Mouse (Mus musculus) embryonic facial prominence, embryonic 10.5 days (tissue): ENCODE data around the gene Wsb2. TPM values are rescaled to one million over a fixed set of nuclear protein-coding genes. Genes with fewer than 3 reads are reported as not detected.
"Not testable (repeated sequence)": the region's sequence is repeated elsewhere in the genome, so short reads cannot be mapped to it uniquely, and the experiment has no call there.

Source experiments
- DNase-seq: peaks from one replicate; pipeline ENCODE4 v3.0.0-alpha.2; 2017; ENCODE audit warnings: low spot score
- H3K27ac ChIP-seq: fragments of 300-500 bp; sonication (generic); replicated peaks from 2 replicates; pipeline ENCODE4 v1.5.1; 2016; ENCODE audit warnings: mild to moderate bottlenecking
- H3K27me3 ChIP-seq: fragments of 300-500 bp; sonication (generic); replicated peaks from 2 replicates; pipeline ENCODE4 v1.6.1; 2016; ENCODE audit warnings: low read depth, mild to moderate bottlenecking; ENCODE audit not compliant: poor library complexity, severe bottlenecking
- H3K36me3 ChIP-seq: fragments of 300-500 bp; sonication (generic); replicated peaks from 2 replicates; pipeline ENCODE4 v1.6.1; 2016; ENCODE audit warnings: mild to moderate bottlenecking, moderate library complexity
- H3K4me1 ChIP-seq: fragments of 300-500 bp; sonication (generic); 2 replicates; pipeline ENCODE4 v1.6.1; 2016
- H3K4me3 ChIP-seq: fragments of 300-500 bp; sonication (generic); 2 replicates; pipeline ENCODE4 v1.5.1; 2016; ENCODE audit warnings: mild to moderate bottlenecking, moderate library complexity
- H3K9me3 ChIP-seq: fragments of 300-500 bp; sonication (generic); 2 replicates; pipeline ENCODE4 v1.6.1; 2016; ENCODE audit warnings: mild to moderate bottlenecking
- WGBS: fragments of 180-500 bp; shearing (Covaris S2); methylation state at CpG from one replicate; pipeline ENCODE4 v1.1.7; 2016; 5-methylcytosine and 5-hydroxymethylcytosine counted together
- polyA plus RNA-seq: library from polyadenylated mRNA; unstranded; fragments of >200 nt; fragmentation: Nextera tagmentation; extraction: Ambion mirVana; gene quantifications from 2 replicates; pipeline ENCODE4 v1.2.1, GENCODE M21; 2016

The Wsb2 gene
- polyA plus RNA-seq, 1 experiment from 2014 or later, result 47.3 TPM

DNA sequence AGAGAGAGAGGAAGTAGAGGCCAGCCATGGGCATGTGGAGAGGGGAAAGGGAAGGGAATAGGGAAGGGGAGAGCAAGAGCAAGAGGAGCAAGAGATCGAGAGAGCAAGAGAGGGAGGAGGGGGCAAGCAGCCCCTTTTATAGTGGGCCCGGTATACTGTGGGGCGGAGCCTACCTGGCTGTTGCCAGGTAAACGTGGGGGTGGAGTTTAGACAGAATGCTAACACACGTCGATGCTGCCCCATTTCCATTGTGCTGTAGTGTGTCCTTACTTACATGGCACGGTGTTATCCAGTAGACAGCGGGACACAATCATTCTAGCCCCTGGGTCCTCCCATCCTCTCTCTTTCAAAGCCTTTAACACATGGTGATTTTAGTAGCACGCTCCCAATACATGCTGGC lies 42.2 kb downstream of the Wsb2 start:
- Histone ChIP-seq H3K4me1 (peaks cover 10% of the 10 kb centered on the region), H3K36me3 (no peaks in the 10 kb centered on the region), H3K9me3 (no peaks in the 10 kb centered on the region), H3K27ac (no peak overlapping the region), H3K4me3 (no peak overlapping the region), H3K27me3 (no peaks in the 10 kb centered on the region)
- 72% methylated on average over 9 of the region's 9 CpGs for WGBS
- DNase-seq, result no peak

DNA sequence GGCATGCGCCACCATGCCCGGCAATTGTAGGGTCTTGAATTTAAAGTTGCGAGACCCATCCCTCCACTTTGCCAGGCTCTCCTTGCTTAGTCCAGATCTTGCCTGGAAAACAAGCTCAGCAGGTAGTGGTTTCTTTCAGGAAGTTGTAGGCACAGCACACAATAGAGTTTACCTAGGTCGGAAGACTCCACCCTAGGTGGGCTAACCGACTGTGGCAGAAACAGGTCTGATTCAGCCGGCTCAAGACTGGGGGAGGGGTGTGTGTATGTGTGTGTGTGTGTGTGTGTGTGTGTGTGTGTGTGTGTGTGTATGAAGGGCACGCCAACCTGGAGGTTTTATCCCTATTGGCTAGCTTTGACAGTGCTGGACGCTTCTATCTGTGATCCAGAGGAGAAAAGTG lies 46.5 kb downstream of the Wsb2 start:
- Histone ChIP-seq H3K4me3 (no peak overlapping the region), H3K36me3 (no peaks in the 10 kb centered on the region), H3K27ac (no peak overlapping the region), H3K4me1 (no peaks in the 10 kb centered on the region), H3K27me3 (no peaks in the 10 kb centered on the region), H3K9me3 (no peaks in the 10 kb centered on the region)
- DNase-seq, result no peak
- 83% methylated on average over 8 of the region's 8 CpGs for WGBS

DNA sequence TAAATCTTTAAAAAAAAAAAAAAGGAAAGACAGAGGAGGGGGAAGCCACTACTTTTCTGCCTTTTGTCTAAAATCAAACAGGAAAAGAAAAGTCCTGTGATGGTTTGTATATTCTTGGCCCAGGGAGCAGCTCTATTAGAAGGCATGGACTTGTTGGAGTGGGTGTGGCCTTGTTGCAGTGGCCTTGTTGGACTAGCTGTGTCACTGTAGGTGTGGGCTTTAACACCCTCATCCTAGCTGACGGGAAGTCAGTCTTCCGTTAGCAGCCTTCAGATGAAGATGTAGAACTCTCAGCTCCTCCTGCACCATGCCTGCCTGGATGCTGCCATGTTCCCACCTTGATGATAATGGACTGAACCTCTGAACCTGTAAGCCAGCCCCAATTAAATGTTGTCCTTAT lies 47.6 kb downstream of the Wsb2 start:
- DNase-seq, H3K27ac ChIP-seq, H3K4me1 ChIP-seq, H3K9me3 ChIP-seq, H3K36me3 ChIP-seq, H3K4me3 ChIP-seq, H3K27me3 ChIP-seq: not testable (repeated sequence)
- 91% methylated on average over 2 of the region's 2 CpGs for WGBS

DNA sequence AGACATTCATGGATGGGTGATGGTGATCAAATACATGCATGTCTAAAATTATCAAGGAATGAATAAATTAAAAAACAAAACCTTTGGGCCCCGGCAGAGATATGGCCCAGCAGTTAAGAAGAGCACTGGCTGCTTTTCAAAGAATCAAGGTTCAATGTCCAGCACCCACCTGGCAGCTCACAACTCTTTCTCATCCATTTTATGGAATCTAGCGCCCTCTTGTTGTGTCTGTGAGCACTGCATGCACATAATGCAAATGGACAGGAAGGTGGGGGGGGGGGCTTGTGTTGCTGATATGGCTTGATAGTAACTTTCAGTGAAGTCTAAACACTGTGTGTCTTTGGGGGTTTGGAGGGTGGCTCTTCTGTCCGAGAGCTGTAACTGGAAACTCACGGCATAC lies 51.1 kb downstream of the Wsb2 start:
- Histone ChIP-seq H3K27ac (no peak overlapping the region), H3K27me3 (peaks cover 39% of the 10 kb centered on the region)
- 70% methylated on average over 4 of the region's 4 CpGs for WGBS

DNA sequence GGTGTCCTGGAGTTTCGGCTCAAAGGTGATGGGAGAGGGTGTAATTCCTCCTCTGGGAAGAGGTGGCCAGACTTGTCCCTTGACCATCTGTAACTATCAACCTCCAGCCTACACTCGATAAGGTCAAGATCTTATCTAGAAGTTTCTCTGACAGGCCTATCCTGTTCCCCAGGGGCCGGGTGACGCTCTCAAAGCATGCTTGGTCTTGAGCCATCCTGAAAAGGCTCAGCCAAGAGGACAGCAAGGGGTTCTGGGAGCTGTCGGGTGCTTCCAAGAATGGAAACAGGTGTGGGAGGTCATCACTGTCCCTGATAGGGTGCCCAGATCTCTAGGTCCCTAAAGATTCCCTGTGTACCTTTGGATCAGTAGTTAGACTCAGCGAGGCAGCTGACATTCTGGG lies 52.3 kb downstream of the Wsb2 start:
- Histone ChIP-seq H3K27me3 (peaks cover 50% of the 10 kb centered on the region), H3K9me3 (no peaks in the 10 kb centered on the region), H3K27ac (no peak overlapping the region), H3K36me3 (no peaks in the 10 kb centered on the region), H3K4me3 (no peak overlapping the region), H3K4me1 (peaks cover 15% of the 10 kb centered on the region)
- DNase-seq, result no peak
- WGBS, result 76% methylated on average over 6 of the region's 6 CpGs

More for the DNA sequence above, 51.1 kb downstream of the Wsb2 start:
- Histone ChIP-seq H3K9me3 (no peaks in the 10 kb centered on the region), H3K36me3 (no peaks in the 10 kb centered on the region), H3K4me1 (peaks cover 4% of the 10 kb centered on the region), H3K4me3 (no peak overlapping the region)
- DNase-seq, result peak; percentile 21

DNA sequence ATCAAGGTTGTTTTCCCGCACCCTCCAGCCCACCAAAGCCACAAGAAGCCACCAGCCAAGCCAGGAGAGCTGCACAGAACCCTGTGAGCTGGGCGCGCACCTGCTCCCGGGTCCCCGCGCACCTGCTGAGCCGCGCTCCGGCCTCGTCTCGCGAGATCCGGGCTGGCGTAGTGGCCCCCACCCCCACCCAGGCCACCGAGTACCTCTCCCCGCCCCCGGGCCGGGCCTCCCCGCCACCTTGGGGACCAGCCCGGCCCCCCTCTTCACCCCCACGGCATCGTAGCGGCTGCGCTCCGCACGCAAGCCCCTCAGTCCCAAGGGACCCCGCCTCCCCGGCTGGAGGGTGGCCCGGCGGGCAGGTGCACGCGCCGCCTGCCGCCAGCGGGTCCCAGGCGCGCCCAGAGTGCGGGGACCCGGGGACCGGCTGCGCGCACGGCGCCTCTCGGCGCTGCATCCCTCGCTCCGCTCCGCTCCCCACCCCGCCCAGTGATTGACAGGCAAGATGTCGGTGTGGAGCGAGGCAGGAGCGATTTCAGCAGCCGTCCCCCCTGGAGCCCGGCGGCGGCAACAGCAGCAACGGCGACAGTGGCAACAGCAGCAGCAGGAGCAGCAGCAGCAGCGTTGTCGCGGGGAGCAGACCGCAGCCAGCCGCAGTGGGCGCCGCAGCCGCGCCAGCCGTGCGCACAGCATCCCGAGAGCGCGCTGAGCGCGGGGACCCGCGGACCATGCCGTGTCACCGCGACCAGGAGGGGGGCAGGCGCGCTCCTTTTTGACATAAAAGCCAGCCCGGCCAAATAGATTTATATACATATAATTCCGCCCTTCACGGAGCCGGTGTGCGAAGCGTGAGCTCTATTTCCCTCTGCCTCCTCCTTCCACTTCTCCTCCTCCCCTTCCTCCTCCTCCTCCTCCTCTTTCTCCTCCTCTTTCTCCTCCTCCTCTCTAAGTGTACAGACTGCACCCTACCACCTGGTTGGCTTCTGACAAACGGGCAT lies 56.7 kb downstream of the Wsb2 start, which contains the start of gene Ksr2:
Ksr2 (plus strand) TSS at position 494 of the 995 bp plus-strand sequence.
- Histone ChIP-seq H3K9me3 (no peaks in the 10 kb centered on the region), H3K36me3 (no peaks in the 10 kb centered on the region), H3K4me1 (peaks cover 22% of the 10 kb centered on the region), H3K4me3 (peak within 1 kb of the TSS; percentile 80), H3K27ac (peak within 1 kb of the TSS; percentile 83), H3K27me3 (peaks cover 87% of the 10 kb centered on the region)
- DNase-seq, result peak; percentile 76
- under 1% methylated on average over 89 of the region's 89 CpGs for WGBS

DNA sequence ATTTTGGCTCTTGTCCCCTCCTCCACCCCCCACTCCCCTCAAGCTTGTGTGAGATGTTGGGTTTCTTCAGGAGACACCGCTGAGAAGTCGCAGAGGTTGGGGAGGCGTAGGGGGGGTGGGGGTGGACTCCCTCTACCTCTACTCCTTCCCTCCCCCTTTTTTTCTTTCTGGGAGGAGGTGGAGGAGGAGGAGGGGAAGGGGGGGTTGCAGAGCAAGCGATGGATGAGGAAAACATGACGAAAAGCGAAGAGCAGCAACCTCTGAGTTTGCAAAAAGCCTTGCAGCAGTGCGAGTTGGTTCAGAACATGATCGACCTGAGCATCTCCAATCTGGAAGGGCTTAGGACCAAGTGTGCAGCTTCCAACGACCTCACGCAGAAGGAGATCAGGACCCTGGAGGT lies 57.5 kb downstream of the Wsb2 start:
- whole genome bisulfite sequencing, result 3% methylated on average over 10 of the region's 10 CpGs
- no peak for DNase-seq
- Histone ChIP-seq H3K27ac (peak overlapping the region; percentile 83; the same call in 1 of the 2 replicates), H3K9me3 (no peaks in the 10 kb centered on the region), H3K4me3 (peak overlapping the region; percentile 80), H3K36me3 (no peaks in the 10 kb centered on the region), H3K4me1 (peaks cover 22% of the 10 kb centered on the region), H3K27me3 (peaks cover 85% of the 10 kb centered on the region)

DNA sequence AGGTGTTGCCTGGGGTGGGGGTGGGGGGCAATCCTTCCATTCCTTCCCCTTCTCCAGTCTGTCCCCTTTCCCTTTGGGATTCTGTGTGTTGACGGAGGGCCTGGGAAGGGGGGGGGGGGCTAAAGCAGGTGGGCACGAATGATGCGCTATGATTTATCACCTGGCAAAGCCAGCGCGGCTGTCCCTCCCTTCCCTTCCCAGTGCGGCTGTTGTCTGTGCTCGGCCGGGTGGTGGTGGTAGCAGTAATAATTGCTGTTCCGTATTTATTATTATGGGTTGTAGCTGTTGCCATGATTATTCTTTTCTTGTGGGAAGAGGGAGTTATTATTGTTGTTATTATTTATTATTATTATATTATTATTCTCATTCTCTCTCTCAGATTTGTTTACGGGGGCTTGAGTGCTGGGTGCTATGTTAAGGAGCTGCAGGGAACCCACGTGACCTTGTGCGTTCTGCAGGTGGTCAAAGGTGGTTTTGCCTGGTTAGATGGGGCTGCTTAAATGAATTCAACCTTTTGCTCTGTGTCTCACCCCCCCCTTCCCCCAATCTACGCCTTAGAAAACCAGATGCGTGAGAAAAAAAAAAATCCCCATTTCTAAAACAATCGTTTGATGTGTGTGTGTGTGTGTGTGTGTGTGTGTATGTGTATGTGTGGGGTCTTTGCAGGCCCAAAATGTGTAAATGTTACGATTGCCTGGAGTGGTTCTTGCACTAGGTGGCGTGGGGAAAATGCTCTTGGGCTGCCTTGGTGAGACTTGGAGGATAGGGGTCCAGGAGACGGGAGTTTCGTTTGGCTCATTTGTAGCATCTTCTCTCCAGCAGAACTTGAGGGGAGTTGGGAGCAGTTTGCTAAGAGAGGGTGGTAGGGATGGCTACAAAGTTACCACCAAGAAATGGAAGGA lies 58.2 kb downstream of the Wsb2 start:
- Histone ChIP-seq H3K36me3 (no peaks in the 10 kb centered on the region), H3K27ac (no peak overlapping the region), H3K4me1 (peaks cover 22% of the 10 kb centered on the region), H3K9me3 (no peaks in the 10 kb centered on the region), H3K27me3 (peaks cover 78% of the 10 kb centered on the region), H3K4me3 (peak overlapping the region; percentile 80)
- 27% methylated on average over 19 of the region's 19 CpGs for WGBS
- no peak for DNase-seq

DNA sequence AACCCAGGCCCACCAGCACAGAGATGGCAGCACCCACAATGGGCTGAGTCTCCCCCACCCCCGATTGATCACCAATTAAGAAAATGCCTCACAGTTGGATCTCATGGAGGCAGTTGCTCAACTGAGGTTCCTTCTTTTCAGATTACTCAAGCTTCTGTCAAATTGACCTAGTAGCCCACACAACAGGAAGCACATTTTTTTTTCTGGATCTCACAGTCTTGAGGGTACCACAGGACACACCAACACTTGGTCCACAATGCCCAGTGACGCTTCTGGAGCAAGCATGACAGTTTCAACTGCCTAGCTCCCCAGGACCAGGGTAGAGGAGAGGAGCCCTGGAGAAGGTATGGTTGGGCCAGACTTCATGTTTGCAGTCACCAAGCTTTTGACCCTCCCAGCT lies 60.3 kb downstream of the Wsb2 start:
- Histone ChIP-seq H3K4me3 (no peak overlapping the region), H3K27ac (no peak overlapping the region), H3K9me3 (no peaks in the 10 kb centered on the region), H3K27me3 (peaks cover 57% of the 10 kb centered on the region), H3K4me1 (peaks cover 22% of the 10 kb centered on the region), H3K36me3 (no peaks in the 10 kb centered on the region)
- WGBS, result 78% methylated on average over 2 of the region's 2 CpGs
- no peak for DNase-seq

Other genes starting within 250 kb of the Wsb2 start
- 74.6 and 76.4 TPM in 2 replicates for gene Suds3, start 241.2 kb upstream of the Wsb2 start, polyA plus RNA-seq
- 8.1 TPM in 2 replicates for gene Taok3, start 237.2 kb upstream of the Wsb2 start, polyA plus RNA-seq
- gene Pebp1, start 69.7 kb upstream of the Wsb2 start, polyA plus RNA-seq, result 895 and 919 TPM in 2 replicates
- 3.4 and 4.0 TPM in 2 replicates for gene Vsig10, start 38.2 kb upstream of the Wsb2 start, polyA plus RNA-seq
- gene Rfc5, start 31.7 kb downstream of the Wsb2 start, polyA plus RNA-seq, result 135 TPM in 2 replicates
- 0.24 and 0.32 TPM in 2 replicates for gene Ksr2, start 56.7 kb downstream of the Wsb2 start, polyA plus RNA-seq